Mouse (Mus musculus): ENCODE measurements at regions not wholly inside any gene's neighbourhood (a gene's known extent, or its start where the extent isn't known, plus 50 kb on each side); places are given as distances from the start of the nearest gene placed in this dataset.

DNA sequence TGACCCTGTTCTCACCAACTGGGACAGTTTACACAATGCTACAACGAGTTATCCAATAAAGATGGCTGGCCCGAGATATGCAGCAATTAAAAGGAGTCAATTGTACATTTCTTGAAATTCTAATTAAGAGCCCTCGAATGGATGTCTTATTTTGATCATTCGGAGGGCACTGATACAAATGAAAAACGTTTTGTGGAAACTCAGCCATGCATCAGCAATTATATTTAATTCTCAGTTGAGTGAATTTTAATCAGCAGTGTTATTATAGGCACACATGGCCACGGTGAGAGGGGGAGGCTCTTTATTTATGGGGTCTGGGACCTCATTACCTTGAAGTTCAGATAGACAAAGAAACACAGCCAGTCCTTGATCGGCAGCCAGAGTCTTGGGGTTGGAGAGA, 471.3 kb upstream of the Kcnab2 start:
- 78% methylated on average over 7 of the region's 7 CpGs for WGBS
- ATAC-seq (ENCODE audit: low FRiP score) = no peak
- no peaks in the 10 kb centered on the region for H3K36me3 ChIP-seq (ENCODE audit: control insufficient read depth, insufficient read depth, low read length)

DNA sequence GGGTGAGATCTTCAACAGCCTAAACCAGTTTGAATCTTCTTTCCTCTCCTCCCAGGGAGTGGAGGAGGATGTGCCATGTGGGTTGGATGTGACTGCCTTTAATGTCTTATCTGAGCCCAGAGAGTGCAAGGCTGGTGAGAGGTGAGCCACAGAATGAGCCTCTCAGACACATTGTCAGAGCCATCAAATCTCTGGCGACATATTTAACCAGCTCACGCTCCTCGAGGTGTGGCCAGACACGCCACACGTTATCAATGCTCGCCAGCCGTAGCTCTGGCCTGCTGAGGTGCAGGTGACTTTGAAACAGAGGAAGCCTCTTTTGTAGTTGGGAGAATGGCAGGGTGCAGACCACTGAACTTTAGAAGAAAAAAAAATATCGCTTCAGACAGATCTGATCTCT, 463.5 kb upstream of the Kcnab2 start:
- DNase-seq (ENCODE audit: low spot score) (no peak), ATAC-seq (ENCODE audit: low FRiP score) (no peak)
- H3K4me1 ChIP-seq (replicated peaks; ENCODE audit: control insufficient read depth, insufficient read depth, low read length) = no peaks in the 10 kb centered on the region
- H3K9ac ChIP-seq (ENCODE audit: low read depth, low read length) = no peak overlapping the region
- WGBS = 86% methylated on average over 8 of the region's 8 CpGs
- H3K4me2 ChIP-seq (replicated peaks; ENCODE audit: low read depth, low read length) = no peak overlapping the region
- H3K4me3 ChIP-seq (ENCODE audit: low read depth, low read length) = no peak overlapping the region
- no peaks in the 10 kb centered on the region for H3K9me3 ChIP-seq (ENCODE audit: control insufficient read depth, low read length)
- no peaks in the 10 kb centered on the region for H3K36me3 ChIP-seq (ENCODE audit: control insufficient read depth, insufficient read depth, low read length)
- H3K27me3 ChIP-seq (ENCODE audit: control insufficient read depth, insufficient read depth, low read length) = no peaks in the 10 kb centered on the region
- H3K27ac ChIP-seq (ENCODE audit: low read depth, low read length) = no peak overlapping the region

More for the DNA sequence above, 471.3 kb upstream of the Kcnab2 start:
- no peaks in the 10 kb centered on the region; the same call in 1 of the 2 replicates for H3K4me1 ChIP-seq (replicated peaks; ENCODE audit: control insufficient read depth, insufficient read depth, low read length)
- H3K4me3 ChIP-seq (ENCODE audit: low read depth, low read length) = no peak overlapping the region
- H3K9me3 ChIP-seq (ENCODE audit: control insufficient read depth, low read length) = no peaks in the 10 kb centered on the region
- no peak overlapping the region for H3K9ac ChIP-seq (ENCODE audit: low read depth, low read length)
- no peak for DNase-seq (ENCODE audit: low spot score)
- no peak overlapping the region for H3K4me2 ChIP-seq (replicated peaks; ENCODE audit: low read depth, low read length)
- H3K27me3 ChIP-seq (ENCODE audit: control insufficient read depth, insufficient read depth, low read length) = no peaks in the 10 kb centered on the region
- no peak overlapping the region for H3K27ac ChIP-seq (ENCODE audit: low read depth, low read length)

DNA sequence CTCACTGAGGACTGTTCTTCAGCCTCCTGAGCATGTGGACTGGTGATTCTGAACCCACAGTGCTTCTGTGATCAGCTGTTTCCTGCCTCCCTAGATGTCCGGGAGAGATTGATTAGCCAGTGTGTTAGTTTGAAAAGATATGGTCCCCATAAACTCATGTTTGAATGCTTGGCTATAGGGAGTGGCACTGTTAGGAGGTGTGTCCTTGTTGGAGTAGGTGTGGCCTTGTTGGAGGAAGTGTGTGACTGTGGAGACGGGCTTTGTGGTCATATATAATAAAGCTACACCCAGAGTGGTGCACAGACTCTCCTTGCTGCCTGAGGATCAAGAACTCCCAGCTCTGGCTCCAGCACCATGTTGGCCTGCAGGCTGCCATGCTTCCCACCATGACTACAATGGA, 458.9 kb upstream of the Kcnab2 start:
- Histone ChIP-seq H3K4me1 (replicated peaks; ENCODE audit: control insufficient read depth, insufficient read depth, low read length) (no peaks in the 10 kb centered on the region), H3K27ac (ENCODE audit: low read depth, low read length) (no peak overlapping the region), H3K27me3 (ENCODE audit: control insufficient read depth, insufficient read depth, low read length) (no peaks in the 10 kb centered on the region), H3K4me2 (replicated peaks; ENCODE audit: low read depth, low read length) (no peak overlapping the region), H3K9ac (ENCODE audit: low read depth, low read length) (no peak overlapping the region), H3K36me3 (ENCODE audit: control insufficient read depth, insufficient read depth, low read length) (no peaks in the 10 kb centered on the region), H3K9me3 (ENCODE audit: control insufficient read depth, low read length) (no peaks in the 10 kb centered on the region), H3K4me3 (ENCODE audit: low read depth, low read length) (no peak overlapping the region)
- DNase-seq (ENCODE audit: low spot score) (no peak), ATAC-seq (ENCODE audit: low FRiP score) (no peak)
- 86% methylated on average over 2 of the region's 2 CpGs for WGBS

DNA sequence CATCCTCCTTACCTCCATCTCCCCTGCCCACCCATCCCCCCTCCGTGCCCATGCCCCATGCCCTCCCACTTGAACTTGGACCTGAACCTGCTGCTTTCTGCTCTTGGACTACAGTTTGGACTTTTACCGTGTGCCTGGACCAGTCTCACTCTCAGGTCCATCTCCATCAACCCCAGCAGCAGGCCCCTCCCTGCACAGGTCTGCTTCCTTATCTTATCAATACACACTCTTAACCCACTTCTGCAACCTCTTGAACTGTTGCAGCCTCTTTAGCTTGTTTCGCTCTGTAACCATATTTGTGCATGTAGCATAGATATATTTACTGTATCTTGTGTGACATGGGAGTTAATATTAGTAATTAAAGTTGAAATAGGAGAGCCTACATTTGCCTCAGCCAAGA, 457.8 kb upstream of the Kcnab2 start:
- WGBS = 84% methylated on average over 3 of the region's 3 CpGs
- Histone ChIP-seq H3K27me3 (ENCODE audit: control insufficient read depth, insufficient read depth, low read length) (no peaks in the 10 kb centered on the region), H3K36me3 (ENCODE audit: control insufficient read depth, insufficient read depth, low read length) (no peaks in the 10 kb centered on the region), H3K9ac (ENCODE audit: low read depth, low read length) (no peak overlapping the region), H3K4me3 (ENCODE audit: low read depth, low read length) (no peak overlapping the region), H3K27ac (ENCODE audit: low read depth, low read length) (no peak overlapping the region), H3K9me3 (ENCODE audit: control insufficient read depth, low read length) (no peaks in the 10 kb centered on the region), H3K4me1 (replicated peaks; ENCODE audit: control insufficient read depth, insufficient read depth, low read length) (no peaks in the 10 kb centered on the region), H3K4me2 (replicated peaks; ENCODE audit: low read depth, low read length) (no peak overlapping the region)
- ATAC-seq (ENCODE audit: low FRiP score) = no peak
- no peak for DNase-seq (ENCODE audit: low spot score)

DNA sequence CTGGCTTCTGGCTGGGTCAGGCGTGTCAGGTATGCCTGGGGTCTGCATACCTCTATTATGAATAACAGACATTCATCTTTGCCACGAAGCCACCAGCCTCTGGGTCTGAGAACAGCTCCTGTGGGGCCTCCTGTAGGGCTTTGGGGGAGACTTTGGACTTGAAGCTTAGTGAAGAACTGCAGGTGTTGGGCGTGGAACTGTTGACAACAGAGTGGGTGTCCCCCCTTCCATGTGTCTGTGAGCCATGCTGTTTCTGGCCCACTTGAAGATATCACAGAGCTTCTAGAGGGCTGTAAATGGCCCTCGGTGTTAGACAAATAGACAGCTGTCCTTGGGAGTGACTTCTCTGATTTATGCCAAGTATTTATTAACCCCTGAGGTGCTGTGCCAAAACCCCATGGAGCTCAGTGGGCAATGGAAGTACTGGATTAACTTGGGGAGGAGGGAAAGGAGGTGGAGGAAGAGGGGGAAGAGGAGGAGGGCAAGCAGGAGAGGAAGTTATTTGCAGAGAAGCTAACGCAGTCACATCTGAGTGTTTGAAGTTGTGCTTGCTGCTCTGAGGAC, 450.8 kb upstream of the Kcnab2 start:
- no peak overlapping the region for H3K4me3 ChIP-seq (ENCODE audit: low read depth, low read length)
- no peaks in the 10 kb centered on the region for H3K4me1 ChIP-seq (replicated peaks; ENCODE audit: control insufficient read depth, insufficient read depth, low read length)
- DNase-seq (ENCODE audit: low spot score) = no peak
- H3K27me3 ChIP-seq (ENCODE audit: control insufficient read depth, insufficient read depth, low read length) = no peaks in the 10 kb centered on the region
- ATAC-seq (ENCODE audit: low FRiP score) = no peak
- H3K9ac ChIP-seq (ENCODE audit: low read depth, low read length) = no peak overlapping the region
- H3K36me3 ChIP-seq (ENCODE audit: control insufficient read depth, insufficient read depth, low read length) = no peaks in the 10 kb centered on the region
- no peak overlapping the region for H3K4me2 ChIP-seq (replicated peaks; ENCODE audit: low read depth, low read length)
- no peaks in the 10 kb centered on the region for H3K9me3 ChIP-seq (ENCODE audit: control insufficient read depth, low read length)
- WGBS = 74% methylated on average over 5 of the region's 5 CpGs
- no peak overlapping the region for H3K27ac ChIP-seq (ENCODE audit: low read depth, low read length)

DNA sequence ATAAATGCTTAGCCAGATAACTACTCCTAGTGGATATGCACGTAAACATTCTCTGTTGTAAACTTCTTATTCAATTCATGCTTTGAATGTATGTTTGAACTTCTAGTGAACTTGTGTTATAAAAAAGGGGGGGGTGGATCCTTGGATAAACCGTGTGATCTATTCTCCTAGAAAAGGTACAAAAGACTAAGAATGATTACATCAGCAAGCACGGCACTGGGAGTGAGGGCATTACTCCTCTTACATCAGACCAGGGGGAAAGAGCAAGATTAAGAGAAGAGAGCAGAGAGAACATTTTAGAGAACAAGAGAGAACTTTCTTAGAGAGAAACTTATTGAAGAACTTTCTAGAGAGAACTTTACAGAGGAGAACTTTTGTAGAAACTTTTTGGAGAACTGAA, 442.6 kb upstream of the Kcnab2 start:
- Histone ChIP-seq H3K4me3 (ENCODE audit: low read depth, low read length) (no peak overlapping the region), H3K4me2 (replicated peaks; ENCODE audit: low read depth, low read length) (no peak overlapping the region), H3K27me3 (ENCODE audit: control insufficient read depth, insufficient read depth, low read length) (no peaks in the 10 kb centered on the region), H3K9me3 (ENCODE audit: control insufficient read depth, low read length) (no peaks in the 10 kb centered on the region), H3K27ac (ENCODE audit: low read depth, low read length) (no peak overlapping the region), H3K4me1 (replicated peaks; ENCODE audit: control insufficient read depth, insufficient read depth, low read length) (no peaks in the 10 kb centered on the region; the same call in 1 of the 2 replicates), H3K36me3 (ENCODE audit: control insufficient read depth, insufficient read depth, low read length) (no peaks in the 10 kb centered on the region), H3K9ac (ENCODE audit: low read depth, low read length) (no peak overlapping the region)
- WGBS = 71% methylated on average over 3 of the region's 3 CpGs
- ATAC-seq (ENCODE audit: low FRiP score) = no peak
- no peak for DNase-seq (ENCODE audit: low spot score)

DNA sequence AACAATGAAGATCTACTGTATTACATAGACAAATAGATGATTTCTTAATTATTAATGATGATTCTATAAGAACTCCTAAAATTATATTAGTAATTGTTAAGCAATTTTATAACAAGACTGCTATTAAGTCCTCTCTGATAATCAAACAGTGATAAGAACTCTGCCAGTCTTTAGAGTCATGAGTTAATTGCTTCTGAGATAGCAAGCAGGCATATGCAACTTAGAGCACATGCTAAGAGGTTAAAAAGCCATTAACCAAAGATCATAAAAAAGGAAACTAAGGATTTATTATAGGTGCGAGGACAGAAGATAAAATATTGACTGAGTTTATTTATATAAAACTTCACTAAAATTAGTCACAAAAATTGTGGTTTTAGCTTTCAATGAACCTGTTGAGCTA, 442.2 kb upstream of the Kcnab2 start:
- DNase-seq (ENCODE audit: low spot score) (no peak), ATAC-seq (ENCODE audit: low FRiP score) (no peak)
- Histone ChIP-seq H3K27me3 (ENCODE audit: control insufficient read depth, insufficient read depth, low read length) (no peaks in the 10 kb centered on the region), H3K9ac (ENCODE audit: low read depth, low read length) (no peak overlapping the region), H3K4me1 (replicated peaks; ENCODE audit: control insufficient read depth, insufficient read depth, low read length) (no peaks in the 10 kb centered on the region; the same call in 1 of the 2 replicates), H3K4me3 (ENCODE audit: low read depth, low read length) (no peak overlapping the region), H3K4me2 (replicated peaks; ENCODE audit: low read depth, low read length) (no peak overlapping the region), H3K27ac (ENCODE audit: low read depth, low read length) (no peak overlapping the region), H3K36me3 (ENCODE audit: control insufficient read depth, insufficient read depth, low read length) (no peaks in the 10 kb centered on the region), H3K9me3 (ENCODE audit: control insufficient read depth, low read length) (no peaks in the 10 kb centered on the region)
- 91% methylated on average over 1 of the region's 1 CpGs for WGBS

DNA sequence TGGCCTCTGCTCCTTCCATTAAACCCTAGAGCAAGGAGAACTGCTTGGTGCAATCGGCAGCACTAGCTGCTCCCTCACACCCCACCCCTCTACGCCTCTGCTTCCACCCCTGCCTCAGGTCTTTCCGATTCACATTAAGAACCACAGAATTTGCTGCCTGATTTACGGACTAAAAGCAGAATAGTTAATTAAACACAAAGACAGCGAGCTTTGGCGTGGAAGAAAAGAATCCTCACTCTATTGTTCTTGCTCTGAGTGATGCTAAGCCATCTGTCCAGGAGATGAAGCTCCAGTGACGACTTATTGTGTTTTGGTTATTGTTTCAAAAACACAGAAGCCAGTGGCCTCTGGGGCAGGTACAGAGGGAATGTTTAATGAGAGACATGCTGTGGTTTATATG, 438.9 kb upstream of the Kcnab2 start:
- Histone ChIP-seq H3K9me3 (ENCODE audit: control insufficient read depth, low read length) (no peaks in the 10 kb centered on the region), H3K4me1 (replicated peaks; ENCODE audit: control insufficient read depth, insufficient read depth, low read length) (no peaks in the 10 kb centered on the region; the same call in 1 of the 2 replicates), H3K27ac (ENCODE audit: low read depth, low read length) (peak overlapping the region; percentile 48; the same call in 1 of the 2 replicates), H3K36me3 (ENCODE audit: control insufficient read depth, insufficient read depth, low read length) (no peaks in the 10 kb centered on the region), H3K4me2 (replicated peaks; ENCODE audit: low read depth, low read length) (no peak overlapping the region), H3K27me3 (ENCODE audit: control insufficient read depth, insufficient read depth, low read length) (peaks cover 1% of the 10 kb centered on the region; the same call in 1 of the 2 replicates), H3K9ac (ENCODE audit: low read depth, low read length) (no peak overlapping the region), H3K4me3 (ENCODE audit: low read depth, low read length) (no peak overlapping the region)
- peak; percentile 60; the same call in 1 of the 2 replicates for ATAC-seq (ENCODE audit: low FRiP score)
- DNase-seq (ENCODE audit: low spot score) = peak; percentile 41
- WGBS = 18% methylated on average over 7 of the region's 7 CpGs

DNA sequence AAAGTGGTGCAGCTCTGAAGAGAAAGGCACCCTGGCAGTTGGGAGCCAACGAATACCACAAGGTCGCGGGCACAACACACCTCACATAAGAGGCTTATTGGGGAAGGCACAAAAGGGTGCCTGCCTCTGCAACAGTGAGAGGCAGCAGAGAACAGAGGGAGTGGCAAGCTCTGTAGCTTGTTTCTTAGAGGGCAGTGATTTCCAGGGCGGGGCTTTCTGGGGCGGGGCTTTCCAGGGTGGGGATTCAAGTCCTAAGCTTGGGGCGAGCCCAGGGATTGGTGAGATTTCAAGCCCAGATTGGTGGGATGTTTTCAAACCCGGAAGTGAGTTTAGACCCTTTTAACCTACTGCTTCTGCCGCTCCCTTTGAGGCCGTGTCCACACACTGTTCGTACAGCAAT, 435.8 kb upstream of the Kcnab2 start:
- peaks cover 3% of the 10 kb centered on the region; the same call in 1 of the 2 replicates for H3K27me3 ChIP-seq (ENCODE audit: control insufficient read depth, insufficient read depth, low read length)
- H3K4me1 ChIP-seq (replicated peaks; ENCODE audit: control insufficient read depth, insufficient read depth, low read length) = no peaks in the 10 kb centered on the region; the same call in 1 of the 2 replicates
- ATAC-seq (ENCODE audit: low FRiP score) (peak; percentile 25; the same call in 1 of the 2 replicates), DNase-seq (ENCODE audit: low spot score) (peak; percentile 43)
- no peak overlapping the region for H3K4me3 ChIP-seq (ENCODE audit: low read depth, low read length)
- WGBS = 33% methylated on average over 10 of the region's 10 CpGs
- no peaks in the 10 kb centered on the region for H3K36me3 ChIP-seq (ENCODE audit: control insufficient read depth, insufficient read depth, low read length)
- no peak overlapping the region for H3K9ac ChIP-seq (ENCODE audit: low read depth, low read length)
- no peaks in the 10 kb centered on the region for H3K9me3 ChIP-seq (ENCODE audit: control insufficient read depth, low read length)
- no peak overlapping the region for H3K27ac ChIP-seq (ENCODE audit: low read depth, low read length)
- H3K4me2 ChIP-seq (replicated peaks; ENCODE audit: low read depth, low read length) = no peak overlapping the region; the same call in 1 of the 2 replicates
